Mouse (Mus musculus): Measurements from ENCODE around the gene Afp. TPM values are rescaled to one million over a fixed set of nuclear protein-coding genes. Genes with fewer than 3 reads are reported as not detected.

Gene Afp
- total RNA-seq, 2 experiments from 2014 or later: not detected

DNA sequence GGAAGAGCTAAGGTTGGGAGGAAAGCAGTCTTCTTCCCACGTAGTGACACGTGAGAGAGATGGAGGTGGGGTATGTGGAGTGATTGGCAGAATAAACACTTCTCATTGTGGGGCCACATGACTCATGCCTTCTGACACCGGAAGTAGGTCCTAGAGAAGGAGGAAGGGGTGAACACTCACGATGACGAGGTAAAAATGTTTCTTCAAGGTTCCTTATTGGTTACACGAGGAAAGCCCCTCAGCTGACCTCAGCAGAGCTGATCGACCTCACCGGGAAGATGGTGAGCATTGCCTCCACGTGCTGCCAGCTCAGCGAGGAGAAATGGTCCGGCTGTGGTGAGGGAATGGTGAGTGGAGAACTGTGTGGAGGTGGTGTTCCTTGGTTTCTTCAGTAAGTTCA, 14.2 kb downstream of the Afp start:
- no peak for DNase-seq (ENCODE audit: extremely low spot score in 1 of 2, low spot score in 1 of 2)

GRCm38 (mm10) chr5:90506507-90506906, 16.0 kb downstream of the Afp start:
- DNase-seq (ENCODE audit: extremely low spot score in 1 of 2, low spot score in 1 of 2): no peak

DNA sequence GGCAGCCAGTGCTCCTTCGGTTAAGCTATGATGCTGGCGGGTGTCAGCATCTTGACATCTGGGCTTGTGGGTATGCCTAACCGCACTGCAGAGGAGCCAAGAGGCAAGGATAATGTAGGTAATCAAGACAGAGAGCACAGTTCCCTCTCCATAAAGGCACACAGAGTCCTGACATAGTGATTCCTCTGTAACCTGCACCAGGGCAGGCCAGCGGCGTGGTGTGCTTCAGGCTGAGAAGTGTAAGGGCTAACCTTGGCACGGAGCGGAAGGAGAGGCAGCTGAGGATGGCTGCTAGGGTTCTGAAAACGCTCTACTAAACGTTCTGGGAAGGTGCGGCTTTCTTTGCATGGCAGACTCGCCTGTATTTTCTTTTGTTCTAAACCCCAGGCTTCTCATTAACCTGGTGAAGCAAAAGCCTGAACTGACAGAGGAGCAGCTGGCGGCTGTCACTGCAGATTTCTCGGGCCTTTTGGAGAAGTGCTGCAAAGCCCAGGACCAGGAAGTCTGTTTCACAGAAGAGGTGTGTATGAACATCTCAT, 16.9 kb downstream of the Afp start:
- DNase-seq (ENCODE audit: extremely low spot score in 1 of 2, low spot score in 1 of 2): no peak

DNA sequence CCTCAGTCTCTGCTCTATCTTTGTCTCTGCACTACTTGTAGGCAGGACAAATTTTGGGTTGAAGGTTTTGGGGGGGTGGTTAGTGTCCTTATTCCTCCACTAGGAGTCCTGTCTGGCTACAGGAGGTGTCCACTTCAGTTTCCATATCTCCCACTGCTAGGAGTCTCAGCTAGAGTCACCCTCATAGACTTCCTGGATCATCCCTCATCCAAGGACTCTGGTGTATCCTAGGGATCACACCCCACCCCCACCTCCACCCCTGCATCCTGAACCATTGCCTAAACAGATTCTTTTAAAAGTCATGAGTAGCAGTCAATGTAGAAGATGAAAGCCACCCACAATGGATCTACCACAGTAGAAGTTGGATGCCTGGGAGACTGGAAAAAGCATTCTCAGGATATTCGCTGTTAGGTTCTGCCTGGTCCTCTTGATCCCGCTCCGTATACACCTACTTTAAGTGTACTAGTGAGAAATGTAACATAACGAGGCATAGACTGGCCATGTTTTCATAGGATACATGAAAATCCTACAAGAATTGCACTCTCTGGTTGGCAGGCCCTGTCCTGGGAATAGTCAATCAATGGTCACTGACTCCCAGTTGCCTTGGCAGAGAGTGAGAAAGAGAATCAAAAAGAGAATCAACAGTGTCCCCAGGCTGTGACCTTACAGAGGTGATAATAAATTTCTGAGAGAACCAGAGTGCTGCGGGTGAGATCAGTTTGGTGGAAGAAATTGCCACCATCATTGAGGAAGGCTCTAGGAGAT, 19.5 kb downstream of the Afp start:
- no peak for DNase-seq (ENCODE audit: extremely low spot score in 1 of 2, low spot score in 1 of 2)

GRCm38 (mm10) chr5:90512288-90512955, 21.9 kb downstream of the Afp start:
- DNase-seq (ENCODE audit: extremely low spot score in 1 of 2, low spot score in 1 of 2): no peak

GRCm38 (mm10) chr5:90515561-90515960, 25.0 kb downstream of the Afp start:
- no peak for DNase-seq (ENCODE audit: extremely low spot score in 1 of 2, low spot score in 1 of 2)

- no peak for DNase-seq (ENCODE audit: extremely low spot score in 1 of 2, low spot score in 1 of 2)
These were observed 28.0 kb downstream of the Afp start, which contains the start of gene Afm for GRCm38 (mm10) chr5:90518356-90519100. Afm (plus strand) TSS chr5:90518932.

DNA sequence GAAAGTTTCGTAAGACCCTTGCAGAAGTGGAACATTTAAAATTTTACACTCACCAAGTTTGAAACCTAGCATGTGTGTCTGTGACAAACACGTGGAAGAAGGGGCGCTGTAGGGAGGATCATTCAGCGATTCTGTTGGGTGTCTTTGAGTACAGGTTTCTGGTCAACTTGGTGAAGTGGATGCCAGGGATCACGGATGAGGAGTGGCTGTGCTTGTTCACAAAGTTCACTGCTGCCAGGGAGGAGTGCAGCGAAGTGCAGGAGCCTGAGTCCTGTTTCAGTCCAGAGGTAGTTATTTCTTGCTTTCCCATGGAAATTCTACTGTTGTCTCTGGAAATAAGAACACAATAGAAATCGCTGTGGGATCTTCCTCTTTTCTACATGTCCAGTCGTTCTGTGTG, 60.7 kb downstream of the Afp start:
- DNase-seq (ENCODE audit: extremely low spot score in 1 of 2, low spot score in 1 of 2): no peak

DNA sequence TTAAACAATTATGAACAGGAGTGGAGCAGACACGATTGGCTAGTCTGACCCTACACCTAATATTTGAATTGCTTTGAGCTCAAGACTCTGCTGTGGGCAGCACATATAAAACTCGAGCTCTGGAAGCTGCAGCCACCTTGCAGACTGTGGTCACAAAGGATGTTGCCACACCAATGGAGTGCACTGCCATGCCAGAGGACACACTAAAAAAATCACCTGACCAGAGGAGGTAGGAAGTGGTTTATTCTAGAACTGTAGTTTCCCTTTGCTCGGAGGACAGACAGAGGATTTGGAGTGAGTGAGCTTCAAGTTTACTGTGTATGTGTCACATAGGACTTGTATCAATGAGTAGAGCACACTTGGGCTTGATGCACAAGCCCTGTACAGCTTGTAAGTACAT, 65.5 kb downstream of the Afp start:
- no peak for DNase-seq (ENCODE audit: extremely low spot score in 1 of 2, low spot score in 1 of 2)

Other genes with a start within 250 kb of the Afp start
- gene Ankrd17, start 124.2 kb upstream of the Afp start, total RNA-seq (2021): 100 to 1,000 TPM in 1 of 2 experiments, 10 to 100 TPM in 1; 95.7 to 110 TPM
- gene Gm9958, start 123.5 kb upstream of the Afp start, total RNA-seq (2021): 1 to 10 TPM; 1.3 to 2.4 TPM
- not detected for gene Alb, start 29.8 kb upstream of the Afp start, total RNA-seq (2021)
- not detected for gene Afm, start 28.2 kb downstream of the Afp start, total RNA-seq (2021)
- gene 5830473C10Rik, start 70.4 kb downstream of the Afp start, total RNA-seq (2021): not detected
- 1 to 10 TPM in 1 of 2 experiments, under 1 TPM in 1; 0.42 to 1.0 TPM for gene Rassf6, start 149.9 kb downstream of the Afp start, total RNA-seq (2021)

Data from layer of hippocampus, postnatal 25 days (tissue).